Mouse (Mus musculus): Measurements from ENCODE around the gene Klf2. TPM values are rescaled to one million over a fixed set of nuclear protein-coding genes. Genes with fewer than 3 reads are reported as not detected.

Gene Klf2
- polyA plus RNA-seq, 1 experiment, result 9.8 TPM

- TF ChIP-seq MYOD1 (IDR thresholded peaks at IDR 0.05; ENCODE audit: control insufficient read depth in 1 of 3, insufficient read length in 2 of 3, low read depth in 2 of 3) (no peak), TCF3 (IDR thresholded peaks at IDR 0.05; ENCODE audit: insufficient read length, low read depth) (no peak), CEBPB (IDR thresholded peaks at IDR 0.05; ENCODE audit: insufficient read depth, poor library complexity, severe bottlenecking) (no peak), REST (IDR thresholded peaks at IDR 0.05; ENCODE audit: insufficient read depth, insufficient read length) (no peak), POLR2A (IDR thresholded peaks at IDR 0.05; ENCODE audit: insufficient read length, low read depth) (no peak), POLR2AphosphoS2 (IDR thresholded peaks at IDR 0.05; ENCODE audit: insufficient read length, low read depth) (no peak), E2F4 (IDR thresholded peaks at IDR 0.05; ENCODE audit: insufficient read depth) (no peak), SRF (IDR thresholded peaks at IDR 0.05; ENCODE audit: control insufficient read depth, insufficient read length, low read depth) (no peak), TCF12 (IDR thresholded peaks at IDR 0.05; ENCODE audit: insufficient read depth, poor library complexity, severe bottlenecking) (no peak), MYOG (IDR thresholded peaks at IDR 0.05; ENCODE audit: control insufficient read depth in 1 of 3, insufficient read depth in 1 of 3, insufficient read length in 2 of 3, low read depth in 2 of 3) (no peak), MAX (IDR thresholded peaks at IDR 0.05; ENCODE audit: low read depth) (no peak), USF1 (IDR thresholded peaks at IDR 0.05; ENCODE audit: low read depth) (no peak)
- H3K36me3 ChIP-seq (ENCODE audit: control insufficient read depth, insufficient read depth), result no peaks in the 10 kb centered on the region
Measured at GRCm38 (mm10) chr8:72306913-72307312, 11.9 kb upstream of the Klf2 start.

GRCm38 (mm10) chr8:72308276-72308675, 10.6 kb upstream of the Klf2 start:
- TF ChIP-seq USF1 (IDR thresholded peaks at IDR 0.05; ENCODE audit: low read depth), result no peak
- no peak for TF ChIP-seq MAX (IDR thresholded peaks at IDR 0.05; ENCODE audit: low read depth)
- TF ChIP-seq POLR2A (IDR thresholded peaks at IDR 0.05; ENCODE audit: insufficient read length, low read depth), result no peak
- no peak for TF ChIP-seq REST (IDR thresholded peaks at IDR 0.05; ENCODE audit: insufficient read depth, insufficient read length)
- no peak for TF ChIP-seq CEBPB (IDR thresholded peaks at IDR 0.05; ENCODE audit: insufficient read depth, poor library complexity, severe bottlenecking)
- no peaks in the 10 kb centered on the region for H3K27me3 ChIP-seq (ENCODE audit: control insufficient read depth, insufficient read depth, insufficient read length)
- H3K4me2 ChIP-seq (ENCODE audit: low read depth), result no peak overlapping the region
- H3K4me3 ChIP-seq, result no peak overlapping the region
- H3K36me3 ChIP-seq (ENCODE audit: control insufficient read depth, insufficient read depth), result no peaks in the 10 kb centered on the region
- no peaks in the 10 kb centered on the region for H3K79me2 ChIP-seq (ENCODE audit: control insufficient read depth, insufficient read depth)
- no peak overlapping the region for H3ac ChIP-seq (ENCODE audit: control insufficient read depth, insufficient read length)

More at GRCm38 (mm10) chr8:72306913-72307312, 11.9 kb upstream of the Klf2 start:
- Histone ChIP-seq H3K4me3 (no peak overlapping the region), H3ac (ENCODE audit: control insufficient read depth, insufficient read length) (no peak overlapping the region), H3K4me2 (ENCODE audit: low read depth) (no peak overlapping the region), H3K79me2 (ENCODE audit: control insufficient read depth, insufficient read depth) (no peaks in the 10 kb centered on the region), H3K27me3 (ENCODE audit: control insufficient read depth, insufficient read depth, insufficient read length) (no peaks in the 10 kb centered on the region)

GRCm38 (mm10) chr8:72310849-72311506, 7.9 kb upstream of the Klf2 start:
- H3K79me2 ChIP-seq (ENCODE audit: control insufficient read depth, insufficient read depth), result no peaks in the 10 kb centered on the region
- no peaks in the 10 kb centered on the region for H3K27me3 ChIP-seq (ENCODE audit: control insufficient read depth, insufficient read depth, insufficient read length)
- H3K36me3 ChIP-seq (ENCODE audit: control insufficient read depth, insufficient read depth), result no peaks in the 10 kb centered on the region
- no peak overlapping the region for H3K4me2 ChIP-seq (ENCODE audit: low read depth)
- no peak for TF ChIP-seq MYOD1 (IDR thresholded peaks at IDR 0.05; ENCODE audit: control insufficient read depth in 1 of 3, insufficient read length in 2 of 3, low read depth in 2 of 3)
- no peak for TF ChIP-seq MYOG (IDR thresholded peaks at IDR 0.05; ENCODE audit: control insufficient read depth in 1 of 3, insufficient read depth in 1 of 3, insufficient read length in 2 of 3, low read depth in 2 of 3)
- TF ChIP-seq E2F4 (IDR thresholded peaks at IDR 0.05; ENCODE audit: insufficient read depth), result no peak
- no peak for TF ChIP-seq MAX (IDR thresholded peaks at IDR 0.05; ENCODE audit: low read depth)
- TF ChIP-seq TCF3 (IDR thresholded peaks at IDR 0.05; ENCODE audit: insufficient read length, low read depth), result no peak
- TF ChIP-seq POLR2AphosphoS2 (IDR thresholded peaks at IDR 0.05; ENCODE audit: insufficient read length, low read depth), result no peak
- no peak for TF ChIP-seq USF1 (IDR thresholded peaks at IDR 0.05; ENCODE audit: low read depth)
- no peak for TF ChIP-seq REST (IDR thresholded peaks at IDR 0.05; ENCODE audit: insufficient read depth, insufficient read length)
- no peak for TF ChIP-seq SRF (IDR thresholded peaks at IDR 0.05; ENCODE audit: control insufficient read depth, insufficient read length, low read depth)
- TF ChIP-seq TCF12 (IDR thresholded peaks at IDR 0.05; ENCODE audit: insufficient read depth, poor library complexity, severe bottlenecking), result no peak
- H3K4me3 ChIP-seq, result no peak overlapping the region
- H3ac ChIP-seq (ENCODE audit: control insufficient read depth, insufficient read length), result no peak overlapping the region

- no peaks in the 10 kb centered on the region for H3K36me3 ChIP-seq (ENCODE audit: control insufficient read depth, insufficient read depth)
- no peak overlapping the region for H3K4me2 ChIP-seq (ENCODE audit: low read depth)
- H3K27me3 ChIP-seq (ENCODE audit: control insufficient read depth, insufficient read depth, insufficient read length), result no peaks in the 10 kb centered on the region
- H3ac ChIP-seq (ENCODE audit: control insufficient read depth, insufficient read length), result no peak overlapping the region
- no peak overlapping the region for H3K4me3 ChIP-seq
- TF ChIP-seq MAX (IDR thresholded peaks at IDR 0.05; ENCODE audit: low read depth), result no peak
- no peak for TF ChIP-seq USF1 (IDR thresholded peaks at IDR 0.05; ENCODE audit: low read depth)
- TF ChIP-seq POLR2A (IDR thresholded peaks at IDR 0.05; ENCODE audit: insufficient read length, low read depth), result no peak
- no peak for TF ChIP-seq REST (IDR thresholded peaks at IDR 0.05; ENCODE audit: insufficient read depth, insufficient read length)
- no peak for TF ChIP-seq TCF3 (IDR thresholded peaks at IDR 0.05; ENCODE audit: insufficient read length, low read depth)
- no peak for TF ChIP-seq SRF (IDR thresholded peaks at IDR 0.05; ENCODE audit: control insufficient read depth, insufficient read length, low read depth)
- TF ChIP-seq MYOD1 (IDR thresholded peaks at IDR 0.05; ENCODE audit: control insufficient read depth in 1 of 3, insufficient read length in 2 of 3, low read depth in 2 of 3), result no peak
- no peak for TF ChIP-seq POLR2AphosphoS2 (IDR thresholded peaks at IDR 0.05; ENCODE audit: insufficient read length, low read depth)
- TF ChIP-seq E2F4 (IDR thresholded peaks at IDR 0.05; ENCODE audit: insufficient read depth), result no peak
- no peaks in the 10 kb centered on the region for H3K79me2 ChIP-seq (ENCODE audit: control insufficient read depth, insufficient read depth)
Measured at GRCm38 (mm10) chr8:72312926-72313518, 5.8 kb upstream of the Klf2 start.

Measured in myocyte (in vitro differentiated cells).